In the genomic region with DNA sequence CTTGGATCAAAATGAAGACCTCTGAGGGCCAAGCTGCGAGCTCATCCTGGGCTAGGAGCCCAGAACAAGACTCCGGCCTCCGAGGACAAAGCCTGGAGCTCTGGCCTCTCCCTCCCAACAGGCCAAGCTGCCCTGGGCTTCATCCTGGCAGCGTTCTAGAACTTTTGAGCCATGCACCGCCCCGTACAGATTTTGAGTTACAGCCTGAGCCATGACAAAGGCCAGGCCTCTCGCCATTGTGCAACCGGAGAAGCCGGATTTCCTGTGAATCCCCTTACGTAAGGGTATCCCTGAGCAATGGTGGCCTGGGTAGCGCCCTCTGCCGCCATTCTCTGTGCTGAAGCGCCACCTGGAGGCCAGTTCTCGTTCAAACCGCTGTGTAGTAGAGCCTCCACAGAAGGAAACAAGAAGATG, we compare ENCODE assay signal across 7 mouse cellular contexts.
A peak's percentile ranks its signal among the peaks of the same experiment; 100 is the strongest.
DNase-seq lines count a peak whose midpoint lies in the region; ATAC-seq lines count a peak whose summit lies in the region.

No protein-coding gene starts in this region.

- peak overlapping the region; percentile 93 for H3K27ac ChIP-seq in embryonic facial prominence, embryonic 10.5 days (replicated peaks)
- no peak overlapping the region for H3K27ac ChIP-seq in limb, embryonic 11.5 days (replicated peaks; ENCODE audit: low read depth, low read length)
- peak overlapping the region; percentile 66 for H3K27ac ChIP-seq in midbrain, embryonic 14.5 days (replicated peaks; ENCODE audit: low read depth, low read length)

- H3K9ac ChIP-seq in limb, embryonic 11.5 days (ENCODE audit: low read length) = peak overlapping the region; percentile 56
- peak overlapping the region; percentile 34; the same call in 1 of the 2 replicates for H3K9ac ChIP-seq in midbrain, embryonic 14.5 days (replicated peaks; ENCODE audit: low read length)

- H3K27me3 ChIP-seq in embryonic facial prominence, embryonic 10.5 days (replicated peaks; ENCODE audit: low read depth, poor library complexity, severe bottlenecking) = no peaks in the 10 kb centered on the region
- H3K27me3 ChIP-seq in limb, embryonic 11.5 days (ENCODE audit: control insufficient read depth, insufficient read depth, low read length) = no peaks in the 10 kb centered on the region
- no peaks in the 10 kb centered on the region for H3K27me3 ChIP-seq in midbrain, embryonic 14.5 days (ENCODE audit: control insufficient read depth, insufficient read depth, low read length)

- peak; percentile 98 for DNase-seq in adrenal gland, postnatal 10 days
- peak; percentile 94 for DNase-seq in embryonic facial prominence, embryonic 10.5 days (ENCODE audit: low spot score)
- DNase-seq in heart, adult 11 months = peak; percentile 100
- DNase-seq in kidney, adult 18-20 months = peak; percentile 95
- DNase-seq in limb, embryonic 11.5 days (ENCODE audit: low spot score) = peak; percentile 98
- DNase-seq in midbrain, embryonic 14.5 days = peak; percentile 96
- DNase-seq in spleen, adult 18-20 months = peak; percentile 63 to 85

- 20% methylated on average over 15 of the region's 15 CpGs for WGBS in embryonic facial prominence, embryonic 10.5 days
- 14% methylated on average over 15 of the region's 15 CpGs for WGBS in limb, embryonic 11.5 days
- 16% methylated on average over 15 of the region's 15 CpGs for WGBS in midbrain, embryonic 14.5 days

- H3K9me3 ChIP-seq in embryonic facial prominence, embryonic 10.5 days = no peaks in the 10 kb centered on the region
- H3K9me3 ChIP-seq in limb, embryonic 11.5 days (ENCODE audit: control insufficient read depth, low read length) = no peaks in the 10 kb centered on the region
- no peaks in the 10 kb centered on the region for H3K9me3 ChIP-seq in midbrain, embryonic 14.5 days (ENCODE audit: control insufficient read depth, low read length)

- H3K36me3 ChIP-seq in embryonic facial prominence, embryonic 10.5 days (replicated peaks) = no peaks in the 10 kb centered on the region
- H3K36me3 ChIP-seq in limb, embryonic 11.5 days (ENCODE audit: control insufficient read depth, insufficient read depth, low read length) = no peaks in the 10 kb centered on the region
- no peaks in the 10 kb centered on the region for H3K36me3 ChIP-seq in midbrain, embryonic 14.5 days (ENCODE audit: control insufficient read depth, insufficient read depth, low read length)

- H3K4me2 ChIP-seq in limb, embryonic 11.5 days (ENCODE audit: low read depth, severe bottlenecking) = peak overlapping the region; percentile 29; the same call in 1 of the 2 replicates
- H3K4me2 ChIP-seq in midbrain, embryonic 14.5 days (ENCODE audit: low read length) = peak overlapping the region; percentile 52

- H3K4me3 ChIP-seq in embryonic facial prominence, embryonic 10.5 days = peak overlapping the region; percentile 44
- peak overlapping the region; percentile 17; the same call in 1 of the 2 replicates for H3K4me3 ChIP-seq in limb, embryonic 11.5 days (ENCODE audit: low read depth, low read length)
- peak overlapping the region; percentile 19 for H3K4me3 ChIP-seq in midbrain, embryonic 14.5 days (replicated peaks; ENCODE audit: low read depth, low read length)

- H3K4me1 ChIP-seq in embryonic facial prominence, embryonic 10.5 days = peaks cover 19% of the 10 kb centered on the region
- peaks cover 3% of the 10 kb centered on the region; the same call in 1 of the 2 replicates for H3K4me1 ChIP-seq in limb, embryonic 11.5 days (ENCODE audit: control insufficient read depth, insufficient read depth, low read length)
- H3K4me1 ChIP-seq in midbrain, embryonic 14.5 days (ENCODE audit: control insufficient read depth, insufficient read depth, low read length) = 0 out of 2 replicates have a peak, but pooled peaks cover 3% of the 10 kb centered on the region

- ATAC-seq in limb, embryonic 11.5 days (ENCODE audit: insufficient number of reproducible peaks, low FRiP score, low TSS enrichment, low read depth) = peak; percentile 88
- peak; percentile 93 for ATAC-seq in midbrain, embryonic 14.5 days (ENCODE audit: low FRiP score, low TSS enrichment)
